Mouse (Mus musculus) liver, adult 2 months (tissue): ENCODE data around the gene Mylip.

ENCODE experiments used
- CTCF ChIP-seq: fragments of 200-500 bp; IDR thresholded peaks from 2 replicates; pipeline ENCODE4 v1.5.1; 2011; ENCODE audit warnings: low read depth, low read length, control low read depth
- POLR2A ChIP-seq: fragments of 200-500 bp; IDR thresholded peaks from 2 replicates; pipeline ENCODE4 v1.6.1; 2011; ENCODE audit warnings: low read length, control low read depth; ENCODE audit not compliant: insufficient read depth; ENCODE audit errors: extremely low read depth

- TF ChIP-seq POLR2A (no peak), CTCF (no peak)
Measured at GRCm38 (mm10) chr13:45405194-45405810, 15.8 kb downstream of the Mylip start.
